Mouse (Mus musculus): ENCODE measurements around the gene Gm21958. TPM values are rescaled to one million over a fixed set of nuclear protein-coding genes. Genes with fewer than 3 reads are reported as not detected.

Gm21958 gene
- total and polyA plus RNA-seq, 3 experiments = 0.45 TPM; not detected in 2

- DNase-seq (ENCODE audit: low read depth, low spot score) = no peak
- no peaks in the 10 kb centered on the region for H3K9me3 ChIP-seq (replicated peaks; ENCODE audit: insufficient read depth, low read length)
- peak overlapping the region; percentile 57 for H3K27ac ChIP-seq (ENCODE audit: control insufficient read depth, low read depth, low read length)
- H3K4me3 ChIP-seq (ENCODE audit: control insufficient read depth in 1 of 2, insufficient read depth in 1 of 2, low read depth in 2 of 2, low read length in 2 of 2) = no peak overlapping the region
- H3K4me1 ChIP-seq (ENCODE audit: control insufficient read depth in 1 of 2, insufficient read depth in 2 of 2, low read length in 2 of 2) = peaks cover 11 to 14% of the 10 kb centered on the region in 2 experiments
- peaks cover 32 to 37% of the 10 kb centered on the region in 2 experiments for H3K36me3 ChIP-seq (ENCODE audit: control insufficient read depth in 1 of 2, insufficient read depth in 2 of 2, low read length in 2 of 2)
- H3K79me2 ChIP-seq (ENCODE audit: control insufficient read depth, insufficient read depth, low read length, poor library complexity) = peaks cover 32% of the 10 kb centered on the region
- peak overlapping the region; percentile 25; the same call in 1 of the 2 replicates for H3K9ac ChIP-seq (ENCODE audit: control insufficient read depth, low read depth, low read length, poor library complexity, severe bottlenecking)
- TF ChIP-seq NELFE (IDR thresholded peaks at IDR 0.05; ENCODE audit: low read depth, low read length) (peak; percentile 18; the same call in 1 of the 2 replicates), TCF12 (IDR thresholded peaks at IDR 0.05; ENCODE audit: low read depth, low read length) (peak; percentile 52), MEF2A (IDR thresholded peaks at IDR 0.05; ENCODE audit: extremely low read depth, insufficient replicate concordance, low read depth, low read length, poor library complexity, severe bottlenecking) (peak; percentile 91; the same call in 1 of the 2 replicates), MXI1 (IDR thresholded peaks at IDR 0.05; ENCODE audit: low read depth, low read length) (0 out of 2 replicates have a peak, but pooled peaks have one; percentile 38), ETS1 (IDR thresholded peaks at IDR 0.05; ENCODE audit: low read depth, low read length) (peak; percentile 70), ZC3H11A (IDR thresholded peaks at IDR 0.05; ENCODE audit: low read depth, low read length) (no peak), ZNF384 (IDR thresholded peaks at IDR 0.05; ENCODE audit: low read depth, low read length) (no peak), RCOR1 (IDR thresholded peaks at IDR 0.05; ENCODE audit: low read depth, low read length) (peak; percentile 40; the same call in 1 of the 2 replicates), EP300 (IDR thresholded peaks at IDR 0.05; ENCODE audit: low read depth in 1 of 2, low read length in 2 of 2) (peak; percentile 31 to 75; a peak in 2 of 4 replicates), MYB (IDR thresholded peaks at IDR 0.05; ENCODE audit: low read depth, low read length) (0 out of 2 replicates have a peak, but pooled peaks have one; percentile 56), POLR2A (IDR thresholded peaks at IDR 0.05; ENCODE audit: control insufficient read depth in 1 of 2, insufficient read depth in 1 of 2, low read depth in 1 of 2, low read length in 2 of 2, poor library complexity in 1 of 2) (0 out of 4 replicates have a peak, but pooled peaks of 1 of the 2 experiments have one; percentile 2), CHD1 (IDR thresholded peaks at IDR 0.05; ENCODE audit: low read depth, low read length) (no peak)
- H3K27me3 ChIP-seq (ENCODE audit: control insufficient read depth in 1 of 2, insufficient read depth in 2 of 2, low read length in 2 of 2) = no peaks in the 10 kb centered on the region
Measured at GRCm38 (mm10) chr3:54732371-54732770, 18.2 kb upstream of the Gm21958 start.

GRCm38 (mm10) chr3:54731626-54732150 lies 17.5 kb upstream of the Gm21958 start:
- Histone ChIP-seq H3K4me3 (ENCODE audit: control insufficient read depth in 1 of 2, insufficient read depth in 1 of 2, low read depth in 2 of 2, low read length in 2 of 2) (no peak overlapping the region), H3K9ac (ENCODE audit: control insufficient read depth, low read depth, low read length, poor library complexity, severe bottlenecking) (no peak overlapping the region), H3K4me1 (ENCODE audit: control insufficient read depth in 1 of 2, insufficient read depth in 2 of 2, low read length in 2 of 2) (peaks cover 11 to 14% of the 10 kb centered on the region in 2 experiments), H3K36me3 (ENCODE audit: control insufficient read depth in 1 of 2, insufficient read depth in 2 of 2, low read length in 2 of 2) (peaks cover 29 to 40% of the 10 kb centered on the region in 2 experiments), H3K27ac (ENCODE audit: control insufficient read depth, low read depth, low read length) (peak overlapping the region; percentile 3; the same call in 1 of the 2 replicates), H3K79me2 (ENCODE audit: control insufficient read depth, insufficient read depth, low read length, poor library complexity) (peaks cover 28% of the 10 kb centered on the region), H3K9me3 (replicated peaks; ENCODE audit: insufficient read depth, low read length) (no peaks in the 10 kb centered on the region), H3K27me3 (ENCODE audit: control insufficient read depth in 1 of 2, insufficient read depth in 2 of 2, low read length in 2 of 2) (no peaks in the 10 kb centered on the region)
- DNase-seq (ENCODE audit: low read depth, low spot score) = no peak
- TF ChIP-seq JUND (IDR thresholded peaks at IDR 0.05; ENCODE audit: low read depth, low read length) = no peak
- no peak for TF ChIP-seq E2F4 (IDR thresholded peaks at IDR 0.05; ENCODE audit: borderline replicate concordance, low read depth, low read length)
- no peak for TF ChIP-seq POLR2AphosphoS5 (IDR thresholded peaks at IDR 0.05; ENCODE audit: borderline replicate concordance, low read depth, low read length)
- TF ChIP-seq POLR2AphosphoS2 (IDR thresholded peaks at IDR 0.05; ENCODE audit: low read length) = no peak
- TF ChIP-seq MAZ (IDR thresholded peaks at IDR 0.05; ENCODE audit: low read depth, low read length) = no peak

All from MEL (cell line).